Mouse (Mus musculus): ENCODE measurements around the gene Nbas. TPM values are rescaled to one million over a fixed set of nuclear protein-coding genes. Genes with fewer than 3 reads are reported as not detected.

The Nbas gene
- polyA plus RNA-seq, 1 experiment from 2014 or later = 10.5 TPM

DNA sequence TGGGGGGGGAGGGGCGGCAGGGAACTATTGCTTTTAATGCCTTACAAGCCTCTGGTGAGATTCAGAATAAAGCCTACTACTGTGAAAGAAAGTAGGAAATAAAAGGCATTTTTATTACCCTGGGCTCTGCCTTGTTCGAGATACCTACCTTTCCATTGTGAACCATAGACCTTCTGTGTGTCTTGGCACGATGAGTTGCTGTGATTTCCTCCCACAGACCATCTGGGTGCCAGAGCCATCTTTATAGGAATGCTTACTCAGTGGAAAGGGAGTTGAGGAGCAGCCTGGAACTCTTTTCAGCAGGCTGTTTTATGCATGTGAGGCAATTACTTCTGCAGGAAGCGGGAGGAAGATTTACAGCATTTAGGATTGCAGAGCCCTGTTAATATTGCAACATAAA, 329.6 kb downstream of the Nbas start:
- Histone ChIP-seq H3K9me3 (replicated peaks) (no peaks in the 10 kb centered on the region), H3K27me3 (no peaks in the 10 kb centered on the region), H3K4me2 (no peak overlapping the region), H3K36me3 (ENCODE audit: poor library complexity, severe bottlenecking) (no peaks in the 10 kb centered on the region), H3K9ac (no peak overlapping the region), H3K27ac (no peak overlapping the region), H3K4me1 (peaks cover 4% of the 10 kb centered on the region; the same call in 1 of the 2 replicates), H3K4me3 (no peak overlapping the region)
- 74% methylated on average over 4 of the region's 4 CpGs for WGBS
- ATAC-seq = no peak

DNA sequence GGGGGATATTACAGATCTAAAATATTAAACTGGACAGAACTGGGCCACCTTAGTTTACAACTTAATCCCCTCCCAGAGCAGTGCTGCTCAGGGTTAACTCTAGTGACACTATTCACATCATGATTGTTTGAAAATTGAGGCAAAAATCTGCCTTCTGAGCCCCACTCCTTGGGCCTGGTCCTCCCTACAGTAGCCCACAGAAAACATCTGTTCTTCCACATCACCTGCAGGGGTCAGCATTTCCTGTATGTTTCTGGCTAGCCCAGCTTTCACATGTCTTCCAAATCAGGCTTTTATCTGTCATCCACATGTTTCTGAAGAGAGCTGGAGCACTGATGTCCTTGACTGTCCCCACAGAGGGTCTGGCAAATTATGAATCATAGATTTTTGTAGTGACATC, 333.5 kb downstream of the Nbas start:
- Histone ChIP-seq H3K36me3 (ENCODE audit: poor library complexity, severe bottlenecking) (no peaks in the 10 kb centered on the region), H3K27me3 (no peaks in the 10 kb centered on the region), H3K4me2 (no peak overlapping the region), H3K4me3 (no peak overlapping the region), H3K4me1 (no peaks in the 10 kb centered on the region), H3K9ac (no peak overlapping the region), H3K27ac (no peak overlapping the region), H3K9me3 (replicated peaks) (no peaks in the 10 kb centered on the region)
- ATAC-seq = peak; percentile 52

DNA sequence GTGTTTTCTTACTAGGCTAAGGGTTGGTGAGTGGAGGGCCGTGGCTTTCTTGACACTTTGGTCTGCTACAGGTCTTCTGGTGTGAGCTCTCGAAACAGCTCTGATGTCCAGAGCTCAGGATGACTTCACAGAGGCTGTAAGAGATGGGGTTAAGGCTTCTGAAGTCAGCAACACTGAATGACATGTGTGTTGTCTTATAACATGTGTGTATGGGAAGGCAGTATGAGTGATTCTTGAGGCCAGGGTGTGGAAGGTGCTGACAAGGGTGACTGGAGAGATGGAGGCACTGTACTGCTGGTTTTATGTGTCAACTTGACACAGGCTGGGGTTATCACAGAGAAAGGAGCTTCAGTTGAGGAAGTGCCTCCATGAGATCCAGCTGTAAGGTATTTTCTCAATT, 338.1 kb downstream of the Nbas start:
- H3K27me3 ChIP-seq = no peaks in the 10 kb centered on the region
- no peak for ATAC-seq
- H3K9me3 ChIP-seq (replicated peaks) = no peaks in the 10 kb centered on the region
- 77% methylated on average over 2 of the region's 2 CpGs for WGBS
- no peak overlapping the region for H3K27ac ChIP-seq
- no peak overlapping the region for H3K9ac ChIP-seq
- H3K36me3 ChIP-seq (ENCODE audit: poor library complexity, severe bottlenecking) = no peaks in the 10 kb centered on the region
- H3K4me2 ChIP-seq = no peak overlapping the region
- no peaks in the 10 kb centered on the region for H3K4me1 ChIP-seq
- no peak overlapping the region for H3K4me3 ChIP-seq

DNA sequence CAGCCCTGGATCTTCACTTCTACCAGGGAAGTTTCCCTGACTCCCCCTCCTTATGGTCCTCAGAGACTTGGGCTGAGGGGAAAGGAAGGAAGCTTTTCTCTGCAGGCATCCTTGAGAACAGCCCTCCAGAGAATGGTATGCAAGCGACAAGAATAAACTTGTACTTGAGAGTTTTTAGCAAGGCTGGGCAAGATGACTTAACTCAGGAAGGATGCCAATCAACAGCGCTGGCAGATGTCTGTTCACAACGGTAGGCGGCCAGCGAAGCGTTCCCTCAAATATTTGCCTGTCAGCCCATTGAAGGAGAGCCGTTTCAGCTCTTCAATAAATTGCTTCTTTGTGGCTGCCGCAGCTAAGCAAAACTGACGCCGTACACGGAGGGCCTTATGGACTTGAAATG, 340.1 kb downstream of the Nbas start:
- WGBS = 72% methylated on average over 11 of the region's 11 CpGs
- Histone ChIP-seq H3K36me3 (ENCODE audit: poor library complexity, severe bottlenecking) (no peaks in the 10 kb centered on the region), H3K4me2 (no peak overlapping the region), H3K9ac (no peak overlapping the region), H3K4me3 (no peak overlapping the region), H3K4me1 (peaks cover 3% of the 10 kb centered on the region; the same call in 1 of the 2 replicates), H3K27me3 (no peaks in the 10 kb centered on the region), H3K27ac (no peak overlapping the region), H3K9me3 (replicated peaks) (no peaks in the 10 kb centered on the region)
- 0 out of 2 replicates have a peak, but pooled peaks have one; percentile 16 for ATAC-seq

DNA sequence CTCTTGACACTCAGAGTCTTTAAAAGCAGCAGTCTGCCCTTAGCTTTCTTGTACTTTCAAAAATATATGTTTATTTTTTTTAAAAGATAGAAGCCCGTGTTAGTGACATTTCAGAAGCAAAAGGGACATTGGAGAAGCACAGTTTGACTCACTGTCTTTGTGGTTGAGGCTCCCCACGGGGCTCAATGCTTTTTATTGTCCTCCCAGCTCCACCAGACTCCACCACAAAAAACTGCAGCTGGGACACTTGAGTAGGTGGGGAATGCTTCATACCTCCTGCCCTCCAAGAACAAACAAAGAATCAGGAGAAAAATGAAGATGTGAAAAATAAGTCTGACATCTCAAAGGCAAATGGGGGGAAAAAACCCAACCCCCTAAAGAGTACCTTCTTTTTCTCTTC, 344.1 kb downstream of the Nbas start:
- 10% methylated on average over 2 of the region's 2 CpGs for WGBS
- H3K27ac ChIP-seq = no peak overlapping the region
- H3K4me2 ChIP-seq = no peak overlapping the region
- H3K4me3 ChIP-seq = no peak overlapping the region
- no peaks in the 10 kb centered on the region for H3K27me3 ChIP-seq
- no peak for ATAC-seq
- no peaks in the 10 kb centered on the region for H3K9me3 ChIP-seq (replicated peaks)
- H3K4me1 ChIP-seq = peaks cover 10% of the 10 kb centered on the region
- no peak overlapping the region for H3K9ac ChIP-seq
- no peaks in the 10 kb centered on the region for H3K36me3 ChIP-seq (ENCODE audit: poor library complexity, severe bottlenecking)

DNA sequence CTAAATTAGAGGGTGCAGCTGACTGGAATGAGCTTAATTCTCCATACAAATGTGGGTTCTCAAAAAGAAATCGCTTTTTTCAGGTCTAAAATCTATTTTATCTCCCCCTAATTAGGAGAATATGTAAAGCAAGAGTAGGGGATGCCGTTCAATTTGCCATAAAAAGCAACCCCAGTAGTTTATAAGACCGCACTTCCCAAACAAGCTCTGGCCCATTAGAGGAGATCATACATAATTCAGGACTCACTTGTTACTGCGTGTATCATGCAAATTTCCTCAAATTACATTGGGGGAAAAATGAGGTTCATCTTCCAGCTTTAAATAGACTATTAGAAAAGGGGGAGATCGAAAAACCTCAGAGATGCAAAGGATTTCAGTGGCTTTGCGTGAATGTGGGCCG, 346.7 kb downstream of the Nbas start:
- H3K4me3 ChIP-seq = no peak overlapping the region
- H3K27ac ChIP-seq = no peak overlapping the region
- WGBS = 50% methylated on average over 7 of the region's 7 CpGs
- H3K27me3 ChIP-seq = no peaks in the 10 kb centered on the region
- H3K9ac ChIP-seq = no peak overlapping the region
- H3K36me3 ChIP-seq (ENCODE audit: poor library complexity, severe bottlenecking) = no peaks in the 10 kb centered on the region
- peaks cover 10% of the 10 kb centered on the region for H3K4me1 ChIP-seq
- no peaks in the 10 kb centered on the region for H3K9me3 ChIP-seq (replicated peaks)
- ATAC-seq = no peak
- no peak overlapping the region for H3K4me2 ChIP-seq

DNA sequence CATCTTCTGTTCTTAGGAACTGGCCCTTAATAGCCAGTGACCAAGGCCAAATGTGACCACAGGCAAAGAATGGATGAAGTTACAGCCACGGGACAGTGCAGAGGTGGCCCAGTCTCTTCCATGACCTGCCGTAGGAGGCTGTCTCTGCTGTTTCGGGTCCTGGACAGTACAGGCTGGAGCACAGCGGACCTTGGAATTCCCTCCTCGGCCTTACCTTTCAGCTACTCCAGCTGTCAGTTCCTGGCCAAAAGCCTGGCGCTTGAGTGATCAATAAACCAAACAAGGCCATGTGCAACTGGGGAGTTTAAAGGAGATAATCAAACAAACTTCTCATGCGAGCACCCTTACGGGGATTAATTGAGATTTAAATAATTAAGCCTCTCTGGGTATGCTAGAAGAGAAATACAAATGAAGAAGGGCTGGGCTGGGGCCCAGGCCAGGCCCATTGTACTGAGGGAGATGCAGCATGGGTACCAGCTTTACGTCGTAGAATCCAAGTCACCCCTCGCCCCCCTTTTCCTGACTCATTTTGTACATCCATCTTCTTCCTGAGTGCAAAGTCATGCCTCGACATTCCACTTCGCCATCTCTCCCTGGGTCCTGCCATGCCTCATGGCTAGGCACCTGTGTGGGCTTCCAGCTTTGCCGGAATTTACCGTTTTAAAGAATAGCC, 353.4 kb downstream of the Nbas start:
- Histone ChIP-seq H3K4me3 (no peak overlapping the region), H3K4me2 (no peak overlapping the region), H3K27me3 (no peaks in the 10 kb centered on the region), H3K27ac (no peak overlapping the region), H3K36me3 (ENCODE audit: poor library complexity, severe bottlenecking) (no peaks in the 10 kb centered on the region), H3K9me3 (replicated peaks) (no peaks in the 10 kb centered on the region), H3K4me1 (peaks cover 6% of the 10 kb centered on the region; the same call in 1 of the 2 replicates), H3K9ac (no peak overlapping the region)
- ATAC-seq = no peak
- WGBS = 72% methylated on average over 15 of the region's 15 CpGs

DNA sequence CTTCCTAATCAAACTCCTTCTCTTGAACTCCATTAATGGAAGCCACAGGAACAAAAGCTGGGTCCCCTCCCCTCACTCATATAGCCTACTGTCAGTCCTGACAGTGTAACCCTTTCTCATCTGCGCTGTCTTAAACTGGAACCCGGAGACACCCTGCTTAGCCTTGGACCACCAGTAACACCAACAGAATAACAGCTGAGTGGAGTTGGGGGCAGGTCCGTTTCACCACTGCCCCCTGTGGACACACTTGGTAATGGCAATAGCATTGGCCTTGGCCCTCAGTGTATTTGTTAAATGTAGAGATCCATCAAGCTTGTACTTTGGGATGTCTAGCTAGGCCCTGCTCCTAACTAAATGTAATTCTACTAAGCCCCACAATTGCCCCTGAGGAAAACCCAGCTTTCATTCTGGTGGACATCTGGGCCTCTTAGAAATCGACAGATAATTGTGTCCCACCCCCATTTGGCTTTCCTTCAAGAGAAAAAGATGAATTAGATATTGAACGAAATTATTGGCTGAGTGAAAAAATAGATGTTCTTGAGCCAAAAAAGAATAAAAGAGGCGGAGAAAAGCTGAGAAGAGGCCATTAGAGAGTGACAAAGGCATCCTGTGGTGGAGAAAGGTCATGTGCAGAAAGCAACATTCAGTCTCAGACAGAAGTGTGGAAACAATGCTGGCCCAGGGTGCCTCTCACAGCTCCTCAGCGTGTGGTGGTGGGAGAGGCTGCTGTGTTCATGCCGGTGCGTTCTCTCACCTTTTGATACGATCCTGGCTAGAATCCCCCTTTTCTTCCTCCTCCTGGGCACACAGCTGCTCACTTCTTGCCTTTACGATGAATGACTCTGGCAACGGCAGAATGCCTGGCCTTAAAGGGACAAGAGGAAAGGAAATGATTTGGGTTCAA, 358.1 kb downstream of the Nbas start:
- WGBS = 28% methylated on average over 12 of the region's 12 CpGs

More for the DNA sequence above, 358.1 kb downstream of the Nbas start:
- Histone ChIP-seq H3K36me3 (ENCODE audit: poor library complexity, severe bottlenecking) (no peaks in the 10 kb centered on the region), H3K4me3 (no peak overlapping the region), H3K9me3 (replicated peaks) (no peaks in the 10 kb centered on the region), H3K27me3 (no peaks in the 10 kb centered on the region), H3K4me1 (peaks cover 10% of the 10 kb centered on the region; the same call in 1 of the 2 replicates), H3K27ac (no peak overlapping the region), H3K9ac (no peak overlapping the region), H3K4me2 (no peak overlapping the region)
- ATAC-seq = peak; percentile 70

Other genes starting within 250 kb of the Nbas start
- 145 and 158 TPM in 2 replicates for gene Ddx1, start 19.9 kb upstream of the Nbas start, polyA plus RNA-seq (2015; fragmentation: Nextera tagmentation; extraction: Ambion mirVana)

Measured in forebrain, embryonic 13.5 days (tissue).